Mouse (Mus musculus): ENCODE results near the gene Scrg1.

GRCm38 (mm10) chr8:57498847-57499511, 43.3 kb downstream of the Scrg1 start:
- TF ChIP-seq GATA1 (IDR thresholded peaks at IDR 0.05; ENCODE audit: borderline replicate concordance, low read length) (no peak), FLI1 (IDR thresholded peaks at IDR 0.05; ENCODE audit: low read length) (no peak)
